Mouse (Mus musculus): ENCODE results near the gene Soat1.

GRCm38 (mm10) chr1:156459690-156460089, 14.4 kb downstream of the Soat1 start:
- TF ChIP-seq CTCF (IDR thresholded peaks at IDR 0.05; ENCODE audit: low read depth, low read length) (no peak), GATA1 (IDR thresholded peaks at IDR 0.05; ENCODE audit: borderline replicate concordance, low read length) (no peak), POLR2AphosphoS5 (IDR thresholded peaks at IDR 0.05; ENCODE audit: insufficient replicate concordance, low read depth, low read length) (no peak)
